Mouse (Mus musculus) retina, postnatal 7 days (tissue): ENCODE measurements at regions not wholly inside any gene's neighbourhood (a gene's known extent, or its start where the extent isn't known, plus 50 kb on each side); places are given as distances from the start of the nearest gene placed in this dataset.

Source experiments
- DNase-seq: peaks from one replicate; pipeline ENCODE4 v3.0.0-alpha.2; 2012; ENCODE audit warnings: low read depth, low spot score

GRCm38 (mm10) chr7:89088141-89088540 lies 315.9 kb downstream of the Tmem135 start:
- peak; percentile 70 for DNase-seq

- peak; percentile 11 for DNase-seq
Measured at GRCm38 (mm10) chr7:89086348-89086747, 317.7 kb downstream of the Tmem135 start.

- DNase-seq, result no peak
Measured at GRCm38 (mm10) chr7:89073939-89074690, 329.9 kb downstream of the Tmem135 start.

- no peak for DNase-seq
Measured at GRCm38 (mm10) chr7:89070030-89070429, 334.0 kb downstream of the Tmem135 start.

DNA sequence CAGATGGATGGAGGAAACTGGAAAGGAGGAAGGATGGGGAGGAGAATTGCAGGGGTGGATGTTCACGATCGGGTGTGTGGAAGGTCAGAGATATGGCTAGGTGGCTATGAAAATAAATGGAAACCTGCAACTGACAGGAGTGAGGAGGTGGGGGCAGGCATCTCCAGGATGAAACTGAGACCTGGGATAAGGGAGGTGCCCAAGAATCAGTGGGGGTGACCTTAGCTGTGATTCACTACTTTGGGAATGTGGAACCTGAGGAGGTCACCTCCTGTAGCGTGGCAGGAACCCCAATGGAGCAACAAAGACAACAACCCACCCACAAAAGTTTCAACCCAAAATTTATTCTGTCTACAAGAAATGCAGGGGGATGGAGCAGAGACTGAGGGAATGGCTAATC lies 339.6 kb downstream of the Tmem135 start:
- DNase-seq, result no peak

GRCm38 (mm10) chr7:89063630-89064029 lies 340.4 kb downstream of the Tmem135 start:
- DNase-seq, result no peak

DNA sequence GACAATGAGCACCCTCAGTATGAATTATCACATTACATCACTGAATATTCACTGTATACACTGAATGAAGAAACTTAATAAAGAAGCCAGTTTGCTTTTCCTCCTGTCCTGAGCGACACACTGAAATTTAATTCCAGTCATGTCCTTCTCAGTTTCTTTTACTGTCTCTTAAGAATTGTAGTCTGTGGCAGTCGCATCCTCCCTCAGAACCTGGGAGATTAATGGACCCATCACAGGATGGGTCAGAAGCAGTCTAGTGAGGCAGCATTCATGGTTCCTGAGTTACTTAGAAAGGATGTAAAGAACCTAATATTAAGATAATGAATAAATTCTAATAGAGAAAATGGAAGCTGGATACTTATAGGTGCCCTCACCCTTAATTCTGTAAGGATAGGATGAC lies 349.5 kb downstream of the Tmem135 start:
- no peak for DNase-seq

DNA sequence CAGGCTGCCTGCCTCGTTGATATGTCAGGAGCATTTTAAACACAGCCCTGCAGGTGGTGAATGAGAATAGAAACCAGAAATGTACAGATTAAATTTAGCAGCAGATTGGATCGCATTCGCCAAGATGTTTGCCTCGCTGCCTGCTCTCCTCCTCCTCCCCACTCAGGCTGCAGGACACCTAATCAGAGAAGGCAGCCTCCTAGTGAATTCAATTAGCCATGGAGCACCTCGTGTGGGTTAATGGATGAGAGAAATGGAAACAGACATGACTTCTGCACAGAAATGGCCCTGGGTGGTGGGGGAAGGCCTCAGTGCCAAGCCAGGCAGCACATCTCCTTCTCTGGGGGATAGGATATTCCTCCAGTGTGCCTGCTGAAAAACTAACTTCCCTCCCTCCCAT lies 352.8 kb downstream of the Tmem135 start:
- no peak for DNase-seq

DNA sequence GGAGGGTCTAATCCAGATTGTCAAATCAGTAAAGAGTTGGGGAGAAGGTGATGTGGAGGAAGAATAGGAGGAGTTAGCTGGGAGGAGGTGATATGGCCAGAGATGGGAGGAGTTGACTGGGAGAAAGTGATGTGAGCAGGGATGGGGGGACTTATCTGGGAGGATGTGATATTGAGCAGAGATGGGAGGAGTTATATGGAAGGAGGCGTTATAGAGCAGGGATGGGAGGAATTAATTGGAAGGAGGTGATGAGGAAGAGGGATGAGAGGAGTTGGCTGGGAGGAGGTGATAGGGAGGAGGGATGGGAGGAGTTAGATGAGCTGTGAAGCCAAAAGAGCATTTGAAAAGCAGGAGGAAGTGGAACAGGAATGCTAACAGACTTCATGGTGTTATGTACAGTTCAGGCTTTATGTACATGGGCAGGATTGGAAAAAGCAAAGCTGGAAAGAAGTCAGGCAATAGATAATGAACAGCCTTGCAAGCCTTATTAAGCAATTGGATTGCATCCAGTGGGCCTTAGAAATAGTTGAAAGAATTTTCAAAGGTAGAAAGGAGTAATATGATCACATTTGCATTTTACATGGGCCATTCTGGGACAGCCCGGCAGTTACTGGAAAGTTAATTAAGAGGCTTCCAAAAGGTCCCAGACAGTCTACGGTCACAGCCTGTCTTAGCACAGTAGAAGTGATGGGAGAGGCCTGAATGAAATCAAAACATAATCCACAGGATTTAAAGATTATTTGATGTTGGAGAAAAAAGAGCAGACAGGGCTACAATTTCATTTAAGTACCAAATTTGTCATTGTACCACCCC lies 357.4 kb downstream of the Tmem135 start:
- no peak for DNase-seq

- DNase-seq, result no peak
Measured at GRCm38 (mm10) chr7:89042977-89043376, 361.0 kb downstream of the Tmem135 start.

- no peak for DNase-seq
Measured at GRCm38 (mm10) chr7:89041287-89041686, 362.7 kb downstream of the Tmem135 start.

GRCm38 (mm10) chr7:89040139-89040538 lies 363.9 kb downstream of the Tmem135 start:
- DNase-seq, result no peak

DNA sequence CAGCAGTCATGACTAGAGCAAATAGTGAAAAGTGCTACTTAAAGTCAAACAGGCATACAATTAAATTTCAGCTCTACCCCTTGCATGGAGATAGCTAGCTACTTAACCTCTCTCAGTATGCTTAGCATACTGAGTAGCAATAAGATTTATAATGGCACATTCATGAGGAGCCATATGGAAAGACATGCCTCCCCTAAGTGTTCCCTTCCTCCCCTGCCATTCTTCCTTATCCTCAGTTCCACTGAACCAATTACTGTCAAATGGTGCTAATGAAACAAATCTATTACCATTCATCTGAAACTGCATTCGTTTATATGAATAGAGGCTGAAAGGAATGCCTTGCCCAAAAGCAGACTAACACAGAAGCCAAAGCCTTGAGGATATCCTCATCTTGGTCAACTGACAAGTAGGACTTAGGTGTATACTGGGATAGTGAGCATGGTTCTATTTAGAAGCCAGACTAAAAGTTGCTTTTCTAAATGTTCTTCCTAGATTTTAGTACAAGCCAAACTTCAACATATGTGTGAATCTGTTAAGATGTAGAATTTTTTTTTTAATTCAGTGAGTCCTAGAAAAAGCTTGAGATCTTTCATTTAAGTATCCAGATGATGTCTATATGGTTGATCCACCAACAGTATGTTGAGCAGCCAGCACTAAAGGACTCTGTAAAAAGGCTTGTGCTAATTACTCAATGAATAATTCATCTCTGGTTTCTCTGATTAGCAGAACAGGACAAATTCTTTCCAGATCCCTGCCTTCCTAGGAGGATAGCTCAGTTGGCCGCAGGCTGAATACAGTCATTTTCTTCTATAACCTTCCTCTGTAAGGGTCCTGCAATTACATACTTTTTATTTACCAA lies 368.7 kb downstream of the Tmem135 start:
- no peak for DNase-seq

DNA sequence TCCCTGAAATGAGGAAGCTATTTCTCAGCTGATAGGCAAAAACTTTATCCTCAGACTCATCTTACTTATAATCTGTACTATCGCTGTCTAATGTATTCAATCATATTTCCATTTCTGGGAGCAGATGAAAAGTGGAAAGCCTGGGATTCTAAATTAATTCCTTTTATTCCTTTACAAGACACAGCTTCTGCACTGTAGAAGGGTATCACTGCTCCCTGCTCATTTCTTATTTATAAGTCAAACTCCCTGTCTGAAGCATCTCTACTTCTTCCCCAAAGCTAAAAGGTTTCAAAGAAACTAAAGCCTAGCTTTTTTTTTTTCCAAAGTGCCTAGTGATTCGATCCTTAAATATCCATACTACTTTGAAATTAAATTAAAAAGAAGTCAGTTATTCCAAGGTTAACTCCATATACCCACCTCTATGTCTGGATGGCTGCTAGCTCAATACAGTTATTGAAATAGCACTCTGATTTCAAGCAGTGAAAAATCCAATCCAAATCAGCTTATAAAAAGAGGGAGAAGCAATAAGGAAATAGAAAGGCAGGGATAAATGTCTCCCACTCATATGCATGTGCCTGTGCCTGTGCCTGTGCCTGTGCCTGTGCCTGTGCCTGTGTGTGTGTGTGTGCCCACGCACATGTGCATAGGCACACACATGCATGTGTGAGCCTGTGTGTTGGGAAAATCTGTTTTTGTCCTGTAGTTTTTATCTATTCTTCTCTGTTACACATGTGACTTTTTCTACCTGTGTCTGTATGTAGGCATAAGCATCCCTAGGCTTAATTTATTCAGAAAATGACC lies 380.6 kb downstream of the Tmem135 start:
- DNase-seq, result no peak

- no peak for DNase-seq
Measured at GRCm38 (mm10) chr7:88998815-88999392, 405.1 kb downstream of the Tmem135 start.

- no peak for DNase-seq
Measured at GRCm38 (mm10) chr7:88997815-88998477, 406.1 kb downstream of the Tmem135 start.

DNA sequence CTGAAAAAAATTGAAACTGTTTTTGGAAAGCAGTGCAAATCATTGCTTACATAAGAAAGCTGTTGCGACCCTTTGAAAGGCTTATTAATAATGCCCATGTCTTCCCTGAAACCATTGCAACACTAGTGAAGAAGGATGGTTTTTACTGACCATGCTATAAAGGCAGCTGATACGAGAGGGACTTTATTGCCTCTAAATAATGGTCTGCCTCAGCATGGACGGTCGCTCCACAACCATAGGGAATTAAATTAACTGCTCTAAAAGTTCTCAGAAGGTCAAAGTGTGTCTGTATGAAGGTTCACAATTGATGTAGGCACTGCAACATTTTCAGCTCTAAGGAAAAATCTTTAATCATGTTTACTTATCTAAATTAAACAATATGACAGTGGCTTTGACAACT lies 429.6 kb downstream of the Tmem135 start:
- DNase-seq, result no peak

- no peak for DNase-seq
Measured at GRCm38 (mm10) chr7:88960841-88961240, 443.2 kb downstream of the Tmem135 start.

- DNase-seq, result no peak
Measured at GRCm38 (mm10) chr7:88960190-88960589, 443.8 kb downstream of the Tmem135 start.
